Mouse (Mus musculus): ENCODE data around the gene Pld3.

The Pld3 gene

GRCm38 (mm10) chr7:27569580-27570224 is 16.7 kb upstream of the Pld3 start:
- no peak for DNase-seq (ENCODE audit: low spot score in 2 of 2)

- no peak for DNase-seq (ENCODE audit: low spot score in 2 of 2)
Observed at GRCm38 (mm10) chr7:27560978-27561377, 8.0 kb upstream of the Pld3 start.

GRCm38 (mm10) chr7:27560291-27560887 is 7.4 kb upstream of the Pld3 start:
- DNase-seq (ENCODE audit: low spot score in 2 of 2): no peak

GRCm38 (mm10) chr7:27552070-27552469 is 948 bp downstream of the Pld3 start:
- no peak for DNase-seq (ENCODE audit: low spot score in 2 of 2)

GRCm38 (mm10) chr7:27549597-27549996 is 3.4 kb downstream of the Pld3 start:
- no peak for DNase-seq (ENCODE audit: low spot score in 2 of 2)

- no peak for DNase-seq (ENCODE audit: low spot score in 2 of 2)
Observed at GRCm38 (mm10) chr7:27544675-27545370, 8.2 kb downstream of the Pld3 start.

GRCm38 (mm10) chr7:27543851-27544250 is 9.2 kb downstream of the Pld3 start:
- no peak for DNase-seq (ENCODE audit: low spot score in 2 of 2)

- DNase-seq (ENCODE audit: low spot score in 2 of 2): no peak
Observed at GRCm38 (mm10) chr7:27543065-27543464, 10.0 kb downstream of the Pld3 start.

- peak; percentile 73 to 86 for DNase-seq (ENCODE audit: low spot score in 2 of 2)
Observed at GRCm38 (mm10) chr7:27542392-27543033, 10.5 kb downstream of the Pld3 start.

- DNase-seq (ENCODE audit: low spot score in 2 of 2): no peak
Observed at GRCm38 (mm10) chr7:27541922-27542321, 11.1 kb downstream of the Pld3 start.

- DNase-seq (ENCODE audit: low spot score in 2 of 2): peak; percentile 62 to 69
Observed at GRCm38 (mm10) chr7:27541431-27541830, 11.6 kb downstream of the Pld3 start.

GRCm38 (mm10) chr7:27540935-27541334 is 12.1 kb downstream of the Pld3 start:
- DNase-seq (ENCODE audit: low spot score in 2 of 2): no peak

- no peak for DNase-seq (ENCODE audit: low spot score in 2 of 2)
Observed at GRCm38 (mm10) chr7:27540521-27540920, 12.5 kb downstream of the Pld3 start.

GRCm38 (mm10) chr7:27538797-27539196 is 14.2 kb downstream of the Pld3 start:
- DNase-seq (ENCODE audit: low spot score in 2 of 2): no peak

- no peak for DNase-seq (ENCODE audit: low spot score in 2 of 2)
Observed at GRCm38 (mm10) chr7:27537998-27538397, 15.0 kb downstream of the Pld3 start.

- DNase-seq (ENCODE audit: low spot score in 2 of 2): no peak
Observed at GRCm38 (mm10) chr7:27536618-27537017, 16.4 kb downstream of the Pld3 start.

- no peak for DNase-seq (ENCODE audit: low spot score in 2 of 2)
Observed at GRCm38 (mm10) chr7:27535386-27535785, 17.6 kb downstream of the Pld3 start.

GRCm38 (mm10) chr7:27532480-27533050 is 20.5 kb downstream of the Pld3 start:
- DNase-seq (ENCODE audit: low spot score in 2 of 2): no peak

- DNase-seq (ENCODE audit: low spot score in 2 of 2): no peak
Observed at GRCm38 (mm10) chr7:27531707-27532106, 21.3 kb downstream of the Pld3 start.

- no peak for DNase-seq (ENCODE audit: low spot score in 2 of 2)
Observed at GRCm38 (mm10) chr7:27530937-27531336, 22.1 kb downstream of the Pld3 start.

- no peak for DNase-seq (ENCODE audit: low spot score in 2 of 2)
Observed at GRCm38 (mm10) chr7:27529070-27529469, 23.9 kb downstream of the Pld3 start.

All from frontal cortex, postnatal 25 days (tissue).